Mouse (Mus musculus): Measurements from ENCODE around the gene 1810009A15Rik.
"Not testable (repeated sequence)": the region's sequence is repeated elsewhere in the genome, so short reads cannot be mapped to it uniquely, and the experiment has no call there.

GRCm38 (mm10) chr19:8896231-8896630 lies 7.6 kb downstream of the 1810009A15Rik start:
- not testable (repeated sequence) for TF ChIP-seq JUND (conservative IDR thresholded peaks at IDR 0.05; ENCODE audit: low read depth, low read length); CTCF (conservative IDR thresholded peaks at IDR 0.05 in 1 of 2, IDR thresholded peaks at IDR 0.05 in 1 of 2; ENCODE audit: low read depth in 2 of 2, low read length in 2 of 2); USF2 (conservative IDR thresholded peaks at IDR 0.05; ENCODE audit: low read depth, low read length); MYC (IDR thresholded peaks at IDR 0.05; ENCODE audit: low read depth, low read length); ETS1 (conservative IDR thresholded peaks at IDR 0.05; ENCODE audit: low read depth, low read length)

Data from CH12.LX (cell line).